Mouse (Mus musculus) heart, embryonic 10.5 days (tissue): ENCODE measurements around the gene Smim17. TPM values are rescaled to one million over a fixed set of nuclear protein-coding genes. Genes with fewer than 3 reads are reported as not detected.
"Not testable (repeated sequence)": the region's sequence is repeated elsewhere in the genome, so short reads cannot be mapped to it uniquely, and the experiment has no call there.

Source experiments
- DNase-seq: peaks from one replicate; pipeline ENCODE4 v3.0.0-alpha.2; 2017; ENCODE audit warnings: low spot score
- H3K27ac ChIP-seq: fragments of 300-500 bp; sonication (generic); 2 replicates; pipeline ENCODE4 v1.5.1; 2016; ENCODE audit warnings: mild to moderate bottlenecking
- H3K27me3 ChIP-seq: fragments of 300-500 bp; sonication (generic); 2 replicates; pipeline ENCODE4 v1.6.1; 2016; ENCODE audit warnings: mild to moderate bottlenecking; ENCODE audit not compliant: poor library complexity, insufficient read depth, severe bottlenecking
- H3K36me3 ChIP-seq: fragments of 300-500 bp; sonication (generic); 2 replicates; pipeline ENCODE4 v1.6.1; 2016; ENCODE audit warnings: mild to moderate bottlenecking, moderate library complexity
- H3K4me1 ChIP-seq: fragments of 300-500 bp; sonication (generic); 2 replicates; pipeline ENCODE4 v1.6.1; 2016; ENCODE audit warnings: mild to moderate bottlenecking
- H3K4me3 ChIP-seq: fragments of 300-500 bp; sonication (generic); 2 replicates; pipeline ENCODE4 v1.5.1; 2016; ENCODE audit warnings: mild to moderate bottlenecking, moderate library complexity
- H3K9me3 ChIP-seq: fragments of 300-500 bp; sonication (generic); 2 replicates; pipeline ENCODE4 v1.6.1; 2016; ENCODE audit warnings: mild to moderate bottlenecking, moderate library complexity
- WGBS: fragments of 180-500 bp; shearing (Covaris S2); methylation state at CpG from one replicate; pipeline ENCODE4 v1.1.7; 2016; 5-methylcytosine and 5-hydroxymethylcytosine counted together
- polyA plus RNA-seq: library from polyadenylated mRNA; unstranded; fragments of >200 nt; fragmentation: Nextera tagmentation; extraction: Ambion mirVana; gene quantifications from 2 replicates; pipeline ENCODE4 v1.2.1, GENCODE M21; 2016

Gene Smim17
- polyA plus RNA-seq, 1 experiment from 2014 or later, result 0.18 TPM

DNA sequence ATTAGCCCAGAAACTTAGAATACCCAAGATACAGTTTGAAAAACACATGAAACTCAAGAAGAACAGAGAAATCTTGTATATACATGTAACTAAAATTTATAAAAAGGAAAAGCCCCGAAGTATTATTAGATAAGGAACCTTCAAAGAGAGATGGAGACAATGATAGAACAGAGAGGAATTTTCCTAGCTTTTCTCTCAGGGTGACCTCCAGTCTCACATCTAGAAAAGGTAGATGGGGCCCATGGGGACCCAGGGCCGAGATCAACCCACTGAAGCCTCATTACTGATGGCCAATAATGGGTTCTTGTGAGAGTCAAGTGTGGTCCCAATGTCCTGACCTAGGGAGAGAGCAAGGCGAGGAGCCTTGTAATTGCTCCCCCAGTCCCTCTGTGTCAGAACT, 39.9 kb downstream of the Smim17 start, which contains the start of gene Olfr1344:
Gene Olfr1344, plus strand, starts transcription at position 301 of the 400 bp plus-strand sequence.
- WGBS, result 71% methylated on average over 3 of the region's 3 CpGs
- H3K4me1 ChIP-seq, result no peaks in the 10 kb centered on the region
- DNase-seq, result no peak

DNA sequence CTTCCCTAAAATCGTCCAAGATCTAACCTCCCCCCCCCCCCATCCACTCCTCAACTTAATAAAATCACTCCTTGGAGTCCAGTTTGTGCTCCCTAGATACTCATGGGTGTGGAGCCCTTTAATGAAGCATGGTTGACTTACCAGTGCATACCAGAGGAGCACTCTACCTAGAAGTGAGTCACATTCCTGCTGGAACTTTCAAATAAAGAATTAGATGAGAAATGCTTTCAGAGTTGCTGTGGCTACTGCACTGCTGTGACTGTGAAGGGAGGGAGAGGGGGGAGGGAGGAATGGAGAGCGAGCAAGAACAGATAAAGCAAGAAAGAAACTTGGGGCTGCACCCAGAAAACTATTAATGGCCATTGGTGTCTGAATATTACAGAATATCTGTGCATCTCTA, 42.7 kb downstream of the Smim17 start:
- Histone ChIP-seq H3K27ac (no peak overlapping the region), H3K27me3 (no peaks in the 10 kb centered on the region), H3K36me3 (no peaks in the 10 kb centered on the region), H3K4me1 (no peaks in the 10 kb centered on the region), H3K9me3 (peaks cover 3% of the 10 kb centered on the region; the same call in 1 of the 2 replicates), H3K4me3 (no peak overlapping the region)
- 65% methylated on average over 2 of the region's 2 CpGs for WGBS
- no peak for DNase-seq

More for the DNA sequence above, 39.9 kb downstream of the Smim17 start, which contains the start of gene Olfr1344:
- Histone ChIP-seq H3K36me3 (no peaks in the 10 kb centered on the region), H3K27me3 (no peaks in the 10 kb centered on the region), H3K9me3 (no peaks in the 10 kb centered on the region), H3K4me3 (no peak within 1 kb of the TSS), H3K27ac (no peak within 1 kb of the TSS)

DNA sequence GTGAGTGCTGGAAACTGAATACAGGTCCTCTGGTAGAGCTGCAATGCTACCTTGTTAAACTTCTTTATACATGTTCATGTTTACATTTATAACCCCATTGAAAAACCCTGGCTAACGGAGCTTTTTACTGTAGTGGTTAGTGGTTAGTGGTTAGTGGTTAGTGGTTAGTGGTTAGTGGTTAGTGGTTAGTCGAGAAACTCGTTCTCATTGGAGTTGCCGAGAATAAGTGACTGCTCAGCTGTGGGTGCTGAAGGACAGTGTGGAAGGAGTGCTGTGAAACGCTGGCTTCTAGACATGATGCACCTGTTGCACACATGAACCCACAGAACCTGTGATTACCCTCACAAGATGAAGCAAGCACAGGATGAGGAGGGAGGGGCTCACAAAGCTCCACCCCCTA, 49.3 kb downstream of the Smim17 start:
- no peaks in the 10 kb centered on the region for H3K4me1 ChIP-seq
- DNase-seq, result no peak
- H3K9me3 ChIP-seq, result peaks cover 17% of the 10 kb centered on the region; the same call in 1 of the 2 replicates
- H3K27me3 ChIP-seq, result no peaks in the 10 kb centered on the region
- no peak overlapping the region for H3K27ac ChIP-seq
- no peak overlapping the region for H3K4me3 ChIP-seq
- no peaks in the 10 kb centered on the region for H3K36me3 ChIP-seq
- WGBS, result 80% methylated on average over 5 of the region's 5 CpGs

DNA sequence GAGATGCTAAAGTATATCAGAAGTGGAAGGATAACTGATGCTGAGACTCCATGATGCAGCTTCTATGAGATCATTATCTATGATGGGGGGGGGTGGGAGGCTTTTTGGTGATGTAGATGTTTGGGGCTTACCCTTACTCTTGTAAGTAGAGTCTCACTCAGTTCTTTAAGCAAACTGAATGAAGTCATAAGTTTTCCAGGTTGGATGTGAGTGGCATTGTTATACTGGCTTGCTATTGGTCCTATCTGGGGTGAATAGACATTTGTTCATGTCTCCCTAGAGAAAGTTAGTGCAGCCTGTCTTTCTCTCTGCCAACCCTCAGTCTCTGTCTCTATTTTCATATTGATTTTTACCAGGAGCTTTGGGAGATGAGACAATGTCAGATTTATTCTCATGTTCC, 57.4 kb downstream of the Smim17 start, which contains the start of gene Olfr1336:
Gene Olfr1336, plus strand, starts transcription at position 301 of the 400 bp plus-strand sequence.
- Histone ChIP-seq H3K4me1 (no peaks in the 10 kb centered on the region), H3K27ac (no peak within 1 kb of the TSS), H3K36me3 (no peaks in the 10 kb centered on the region), H3K27me3 (no peaks in the 10 kb centered on the region), H3K4me3 (no peak within 1 kb of the TSS), H3K9me3 (peaks cover 18% of the 10 kb centered on the region)
- no peak for DNase-seq

DNA sequence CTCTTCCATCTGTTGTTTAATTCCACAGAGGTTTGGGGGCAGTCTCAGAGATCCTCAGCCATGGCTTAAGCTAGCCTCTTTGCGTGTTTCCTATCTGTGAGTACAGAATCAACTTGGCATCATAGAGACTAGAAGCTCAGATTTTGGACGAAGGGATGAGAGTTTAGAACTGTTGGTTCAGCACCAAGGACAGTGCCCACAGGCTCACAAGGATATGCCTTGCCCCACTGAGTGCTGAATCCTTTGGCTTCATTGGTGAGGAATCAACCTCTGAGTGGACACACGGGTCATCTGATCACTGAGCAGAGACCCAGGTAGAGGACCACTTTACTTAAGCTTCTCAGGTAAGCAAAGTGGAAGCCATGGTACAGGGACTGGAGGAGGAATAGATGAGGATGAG, 57.9 kb downstream of the Smim17 start:
- WGBS, result 44% methylated on average over 3 of the region's 3 CpGs
- no peak for DNase-seq
- Histone ChIP-seq H3K9me3 (peaks cover 21% of the 10 kb centered on the region), H3K4me3 (no peak overlapping the region), H3K27ac (no peak overlapping the region), H3K36me3 (no peaks in the 10 kb centered on the region), H3K4me1 (no peaks in the 10 kb centered on the region), H3K27me3 (no peaks in the 10 kb centered on the region)

DNA sequence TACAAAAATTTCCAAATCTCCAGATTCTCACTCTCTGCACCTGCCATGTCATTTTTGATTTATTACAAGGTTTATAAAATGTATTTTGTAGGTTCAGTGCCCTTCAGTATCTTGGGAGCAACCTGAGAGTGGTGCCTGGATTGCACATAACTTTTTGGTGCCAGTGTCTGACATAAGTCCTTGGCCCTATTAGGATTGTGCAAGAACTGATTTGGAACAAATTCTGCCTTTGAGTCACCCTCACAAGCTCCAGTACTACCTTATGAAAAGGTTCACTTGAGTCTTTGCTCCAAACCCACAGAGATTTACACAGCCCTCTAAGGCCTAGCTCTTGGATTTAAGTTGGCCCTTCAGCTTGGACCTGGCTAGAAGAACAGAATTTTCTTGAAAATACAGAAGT, 68.4 kb downstream of the Smim17 start, which contains the start of gene Olfr1346:
Gene Olfr1346, plus strand, starts transcription at position 151 of the 400 bp plus-strand sequence.
- H3K27ac ChIP-seq, result no peak within 1 kb of the TSS
- no peaks in the 10 kb centered on the region for H3K4me1 ChIP-seq
- DNase-seq, result no peak
- H3K36me3 ChIP-seq, result no peaks in the 10 kb centered on the region
- H3K9me3 ChIP-seq, result no peaks in the 10 kb centered on the region
- H3K4me3 ChIP-seq, result no peak within 1 kb of the TSS
- H3K27me3 ChIP-seq, result no peaks in the 10 kb centered on the region

DNA sequence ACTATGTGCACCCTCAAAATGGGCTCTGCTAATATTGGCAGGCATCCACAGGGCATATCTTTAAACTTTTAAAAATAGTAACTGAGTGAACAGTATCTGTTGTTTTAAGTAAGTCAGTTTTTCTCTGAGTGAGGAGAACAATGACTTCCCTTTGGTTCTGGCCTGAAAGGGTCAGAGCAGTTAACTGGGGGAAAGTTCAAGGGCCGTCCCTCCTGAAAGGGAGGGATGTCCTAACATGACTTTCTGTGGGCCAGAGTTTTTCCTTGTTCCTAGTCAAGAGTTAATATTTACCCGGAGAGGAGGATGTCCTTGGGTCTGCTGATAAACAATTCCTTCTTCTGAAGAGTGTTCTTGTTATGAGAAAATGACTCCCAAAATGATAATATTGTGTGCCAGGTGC, 79.1 kb downstream of the Smim17 start:
- H3K27me3 ChIP-seq, H3K36me3 ChIP-seq, H3K27ac ChIP-seq, DNase-seq, H3K4me3 ChIP-seq, H3K4me1 ChIP-seq: not testable (repeated sequence)
- H3K9me3 ChIP-seq, result peaks cover 17% of the 10 kb centered on the region
- WGBS, result 70% methylated on average over 2 of the region's 2 CpGs

Other genes with a start within 250 kb of the Smim17 start
- 22.3 and 31.1 TPM in 2 replicates for gene Zfp787, start 242.7 kb upstream of the Smim17 start, polyA plus RNA-seq
- gene Zfp444, start 226.5 kb upstream of the Smim17 start, polyA plus RNA-seq, result 38.6 and 51.4 TPM in 2 replicates
- gene Galp, start 201.6 kb upstream of the Smim17 start, polyA plus RNA-seq, result not detected in 2 replicates
- gene Zscan5b, start 176.4 kb upstream of the Smim17 start, polyA plus RNA-seq, result not detected in 2 replicates
- gene Epp13, start 146.0 kb upstream of the Smim17 start, polyA plus RNA-seq, result not detected in 2 replicates
- 3.4 and 4.1 TPM in 2 replicates for gene Zfp667, start 112.1 kb upstream of the Smim17 start, polyA plus RNA-seq
- 4.9 and 5.3 TPM in 2 replicates for gene Zfp583, start 67.4 kb upstream of the Smim17 start, polyA plus RNA-seq
- gene Gm3854, start 55.0 kb upstream of the Smim17 start, polyA plus RNA-seq, result 1.8 and 2.4 TPM in 2 replicates
- gene Zfp78, start 35.4 kb upstream of the Smim17 start, polyA plus RNA-seq, result 0.83 and 1.3 TPM in 2 replicates
- 8.6 and 9.5 TPM in 2 replicates for gene Zfp28, start 15.4 kb upstream of the Smim17 start, polyA plus RNA-seq
- gene Gm20715, start 11.6 kb downstream of the Smim17 start, polyA plus RNA-seq, result not detected in 2 replicates
- not detected in 2 replicates for gene Olfr1344, start 40.0 kb downstream of the Smim17 start, polyA plus RNA-seq
- gene Olfr1336, start 57.5 kb downstream of the Smim17 start, polyA plus RNA-seq, result not detected in 2 replicates
- not detected in 2 replicates for gene Olfr1346, start 68.4 kb downstream of the Smim17 start, polyA plus RNA-seq
- gene Olfr5, start 88.2 kb downstream of the Smim17 start, polyA plus RNA-seq, result not detected in 2 replicates
- gene Olfr1347, start 101.0 kb downstream of the Smim17 start, polyA plus RNA-seq, result not detected in 2 replicates
- not detected in 2 replicates for gene Olfr1348, start 110.0 kb downstream of the Smim17 start, polyA plus RNA-seq
- not detected in 2 replicates for gene Olfr1349, start 124.2 kb downstream of the Smim17 start, polyA plus RNA-seq
- gene Olfr1350, start 166.1 kb downstream of the Smim17 start, polyA plus RNA-seq, result not detected in 2 replicates